Mouse (Mus musculus): Measurements from ENCODE around the gene 1500015O10Rik. TPM values are rescaled to one million over a fixed set of nuclear protein-coding genes. Genes with fewer than 3 reads are reported as not detected.

Gene 1500015O10Rik
- polyA plus RNA-seq, 1 experiment from 2014 or later, result 25.1 TPM

GRCm38 (mm10) chr1:43781672-43782071, 51.3 kb downstream of the 1500015O10Rik start:
- Histone ChIP-seq H3K27me3 (ENCODE audit: insufficient read depth, low read length) (no peaks in the 10 kb centered on the region), H3K4me3 (replicated peaks; ENCODE audit: low read depth, low read length) (no peak overlapping the region), H3K4me1 (replicated peaks; ENCODE audit: insufficient read depth, low read length) (no peaks in the 10 kb centered on the region), H3K4me2 (ENCODE audit: low read length) (no peak overlapping the region), H3K9ac (ENCODE audit: low read depth, low read length) (no peak overlapping the region), H3K36me3 (ENCODE audit: insufficient read depth, low read length) (peaks cover 15% of the 10 kb centered on the region), H3K27ac (no peak overlapping the region), H3K9me3 (replicated peaks; ENCODE audit: low read length) (no peaks in the 10 kb centered on the region)
- WGBS, result 61% methylated on average over 3 of the region's 3 CpGs
- no peak for DNase-seq (ENCODE audit: low spot score)
- ATAC-seq (replicated peaks; ENCODE audit: low FRiP score, low read depth), result no peak
- TF ChIP-seq CTCF (IDR thresholded peaks at IDR 0.05; ENCODE audit: low read depth), result no peak

DNA sequence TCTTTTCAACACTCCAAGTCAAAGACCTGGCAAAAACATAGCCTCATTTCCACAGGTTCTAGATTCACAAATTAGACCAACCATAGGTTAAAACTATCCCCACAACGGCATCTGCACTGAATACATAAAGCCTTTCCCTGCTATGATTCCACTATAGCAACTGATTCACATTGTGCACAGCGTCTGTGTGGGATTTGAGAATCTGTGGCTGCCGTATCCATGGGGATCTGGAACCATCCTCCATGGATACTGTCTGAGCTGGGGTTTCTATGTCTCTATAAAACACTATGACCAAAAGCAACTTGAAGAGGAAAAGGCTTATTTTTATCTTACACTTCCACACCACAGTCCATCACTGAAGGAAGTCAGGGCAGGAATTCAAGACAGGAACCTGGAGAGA, 52.3 kb downstream of the 1500015O10Rik start:
- Histone ChIP-seq H3K4me2 (ENCODE audit: low read length) (no peak overlapping the region), H3K9ac (ENCODE audit: low read depth, low read length) (no peak overlapping the region), H3K36me3 (ENCODE audit: insufficient read depth, low read length) (peaks cover 15% of the 10 kb centered on the region), H3K27me3 (ENCODE audit: insufficient read depth, low read length) (no peaks in the 10 kb centered on the region), H3K9me3 (replicated peaks; ENCODE audit: low read length) (no peaks in the 10 kb centered on the region), H3K4me3 (replicated peaks; ENCODE audit: low read depth, low read length) (no peak overlapping the region), H3K27ac (no peak overlapping the region), H3K4me1 (replicated peaks; ENCODE audit: insufficient read depth, low read length) (no peaks in the 10 kb centered on the region)
- ATAC-seq (replicated peaks; ENCODE audit: low FRiP score, low read depth) (no peak), DNase-seq (ENCODE audit: low spot score) (no peak)
- WGBS, result 95% methylated on average over 3 of the region's 3 CpGs
- TF ChIP-seq CTCF (IDR thresholded peaks at IDR 0.05; ENCODE audit: low read depth), result no peak

- Histone ChIP-seq H3K4me3 (replicated peaks; ENCODE audit: low read depth, low read length) (no peak overlapping the region), H3K27me3 (ENCODE audit: insufficient read depth, low read length) (no peaks in the 10 kb centered on the region), H3K9me3 (replicated peaks; ENCODE audit: low read length) (no peaks in the 10 kb centered on the region), H3K4me2 (ENCODE audit: low read length) (no peak overlapping the region), H3K9ac (ENCODE audit: low read depth, low read length) (no peak overlapping the region), H3K27ac (no peak overlapping the region), H3K36me3 (ENCODE audit: insufficient read depth, low read length) (peaks cover 15% of the 10 kb centered on the region), H3K4me1 (replicated peaks; ENCODE audit: insufficient read depth, low read length) (no peaks in the 10 kb centered on the region)
- TF ChIP-seq CTCF (IDR thresholded peaks at IDR 0.05; ENCODE audit: low read depth), result no peak
- ATAC-seq (replicated peaks; ENCODE audit: low FRiP score, low read depth), result no peak
- WGBS, result 92% methylated on average over 3 of the region's 3 CpGs
- DNase-seq (ENCODE audit: low spot score), result no peak
These were observed 52.8 kb downstream of the 1500015O10Rik start for GRCm38 (mm10) chr1:43783186-43783585.

GRCm38 (mm10) chr1:43785316-43785715, 54.9 kb downstream of the 1500015O10Rik start:
- Histone ChIP-seq H3K4me3 (replicated peaks; ENCODE audit: low read depth, low read length) (no peak overlapping the region), H3K4me1 (replicated peaks; ENCODE audit: insufficient read depth, low read length) (no peaks in the 10 kb centered on the region), H3K36me3 (ENCODE audit: insufficient read depth, low read length) (peaks cover 9% of the 10 kb centered on the region; the same call in 1 of the 2 replicates), H3K9ac (ENCODE audit: low read depth, low read length) (no peak overlapping the region), H3K4me2 (ENCODE audit: low read length) (no peak overlapping the region), H3K27ac (no peak overlapping the region), H3K9me3 (replicated peaks; ENCODE audit: low read length) (no peaks in the 10 kb centered on the region), H3K27me3 (ENCODE audit: insufficient read depth, low read length) (no peaks in the 10 kb centered on the region)
- DNase-seq (ENCODE audit: low spot score) (no peak), ATAC-seq (replicated peaks; ENCODE audit: low FRiP score, low read depth) (no peak)
- WGBS, result 82% methylated on average over 5 of the region's 5 CpGs
- TF ChIP-seq CTCF (IDR thresholded peaks at IDR 0.05; ENCODE audit: low read depth), result no peak

DNA sequence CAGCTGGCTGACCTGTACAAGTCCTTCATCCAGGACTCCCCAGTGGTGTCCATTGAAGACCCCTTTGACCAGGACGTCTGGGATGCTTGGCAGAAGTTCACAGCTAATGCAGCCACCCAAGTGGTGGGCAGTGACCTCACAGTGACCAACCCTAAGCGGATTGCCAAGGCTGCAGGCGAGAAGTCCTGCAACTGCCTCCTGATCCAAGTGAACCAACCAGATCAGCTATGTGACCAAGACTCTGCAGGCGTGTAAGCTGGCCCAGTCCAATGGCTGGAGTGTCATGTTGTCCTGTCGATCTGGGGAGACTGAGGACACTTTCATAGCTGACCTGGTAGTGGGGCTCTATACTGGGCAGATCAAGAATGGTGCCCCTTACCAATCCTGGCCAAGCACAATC, 56.3 kb downstream of the 1500015O10Rik start:
- H3K9me3 ChIP-seq (replicated peaks; ENCODE audit: low read length), result no peaks in the 10 kb centered on the region
- peaks cover 9% of the 10 kb centered on the region; the same call in 1 of the 2 replicates for H3K36me3 ChIP-seq (ENCODE audit: insufficient read depth, low read length)
- DNase-seq (ENCODE audit: low spot score) (no peak), ATAC-seq (replicated peaks; ENCODE audit: low FRiP score, low read depth) (no peak)
- H3K4me2 ChIP-seq (ENCODE audit: low read length), result no peak overlapping the region
- H3K9ac ChIP-seq (ENCODE audit: low read depth, low read length), result no peak overlapping the region
- H3K4me3 ChIP-seq (replicated peaks; ENCODE audit: low read depth, low read length), result no peak overlapping the region
- TF ChIP-seq CTCF (IDR thresholded peaks at IDR 0.05; ENCODE audit: low read depth), result no peak
- no peak overlapping the region for H3K27ac ChIP-seq
- no peaks in the 10 kb centered on the region for H3K4me1 ChIP-seq (replicated peaks; ENCODE audit: insufficient read depth, low read length)
- no peaks in the 10 kb centered on the region for H3K27me3 ChIP-seq (ENCODE audit: insufficient read depth, low read length)
- WGBS, result 93% methylated on average over 5 of the region's 5 CpGs

- ATAC-seq (replicated peaks; ENCODE audit: low FRiP score, low read depth), result no peak
- Histone ChIP-seq H3K36me3 (ENCODE audit: insufficient read depth, low read length) (peaks cover 9% of the 10 kb centered on the region; the same call in 1 of the 2 replicates), H3K4me1 (replicated peaks; ENCODE audit: insufficient read depth, low read length) (no peaks in the 10 kb centered on the region), H3K4me3 (replicated peaks; ENCODE audit: low read depth, low read length) (no peak overlapping the region), H3K27me3 (ENCODE audit: insufficient read depth, low read length) (no peaks in the 10 kb centered on the region), H3K4me2 (ENCODE audit: low read length) (no peak overlapping the region), H3K9me3 (replicated peaks; ENCODE audit: low read length) (no peaks in the 10 kb centered on the region), H3K27ac (no peak overlapping the region), H3K9ac (ENCODE audit: low read depth, low read length) (no peak overlapping the region)
- DNase-seq (ENCODE audit: low spot score), result no peak
- WGBS, result 85% methylated on average over 2 of the region's 2 CpGs
- no peak for TF ChIP-seq CTCF (IDR thresholded peaks at IDR 0.05; ENCODE audit: low read depth)
These were observed 59.4 kb downstream of the 1500015O10Rik start for GRCm38 (mm10) chr1:43789765-43790164.

Other genes starting within 250 kb of the 1500015O10Rik start
- 27.3 and 28.5 TPM in 2 replicates for gene Uxs1, start 97.2 kb downstream of the 1500015O10Rik start, polyA plus RNA-seq (2015; fragmentation: Nextera tagmentation; extraction: Ambion mirVana)
- gene Tpp2, start 203.0 kb downstream of the 1500015O10Rik start, polyA plus RNA-seq (2015; fragmentation: Nextera tagmentation; extraction: Ambion mirVana), result 38.0 and 39.4 TPM in 2 replicates

Measured in kidney, postnatal 0 days (tissue).